Mouse (Mus musculus) urinary bladder, postnatal 10 days (tissue): Measurements from ENCODE around the gene Gm37240.

Experiments
- DNase-seq: peaks from one replicate; pipeline ENCODE4 v3.0.0; 2022; ENCODE audit warnings: low spot score

The Gm37240 gene

GRCm38 (mm10) chr3:84467419-84468110 is 1419.8 kb downstream of the Gm37240 start:
- no peak for DNase-seq

- DNase-seq = no peak
Measured at GRCm38 (mm10) chr3:84465822-84466500, 1421.4 kb downstream of the Gm37240 start.

GRCm38 (mm10) chr3:84461687-84462086 is 1425.6 kb downstream of the Gm37240 start:
- no peak for DNase-seq

GRCm38 (mm10) chr3:84460952-84461351 is 1426.4 kb downstream of the Gm37240 start:
- no peak for DNase-seq

- no peak for DNase-seq
Measured at GRCm38 (mm10) chr3:84460499-84460898, 1426.8 kb downstream of the Gm37240 start.

GRCm38 (mm10) chr3:84455733-84456417 is 1431.4 kb downstream of the Gm37240 start:
- DNase-seq = no peak

- DNase-seq = no peak
Measured at GRCm38 (mm10) chr3:84450651-84451050, 1436.7 kb downstream of the Gm37240 start.

GRCm38 (mm10) chr3:84449015-84449414 is 1438.3 kb downstream of the Gm37240 start:
- DNase-seq = no peak

- DNase-seq = no peak
Measured at GRCm38 (mm10) chr3:84447803-84448202, 1439.5 kb downstream of the Gm37240 start.
